Mouse (Mus musculus) forebrain, embryonic 16.5 days (tissue): ENCODE measurements around the gene Brd4. TPM values are rescaled to one million over a fixed set of nuclear protein-coding genes. Genes with fewer than 3 reads are reported as not detected.

Experiments used
- ATAC-seq: fragments of 200-750 bp; cut with Nextera tagmentation; 2 replicates; pipeline ENCODE4 v1.8.0; 2017; ENCODE audit warnings: mild to moderate bottlenecking, moderate library complexity
- H3K27ac ChIP-seq: fragments of 300-500 bp; sonication (generic); 2 replicates; pipeline ENCODE4 v1.5.1; 2014; ENCODE audit warnings: low read length, control low read depth
- H3K27me3 ChIP-seq: fragments of 300-500 bp; sonication (generic); replicated peaks from 2 replicates; pipeline ENCODE4 v1.6.1; 2014; ENCODE audit warnings: low read length; ENCODE audit not compliant: control insufficient read depth, insufficient read depth
- H3K36me3 ChIP-seq: fragments of 300-500 bp; sonication (generic); 2 replicates; pipeline ENCODE4 v1.6.1; 2014; ENCODE audit not compliant: control insufficient read depth, insufficient read depth
- H3K4me1 ChIP-seq: fragments of 300-500 bp; sonication (generic); replicated peaks from 2 replicates; pipeline ENCODE4 v1.6.1; 2014; ENCODE audit warnings: low read length; ENCODE audit not compliant: control insufficient read depth, insufficient read depth
- H3K4me2 ChIP-seq: fragments of 300-500 bp; sonication (generic); 2 replicates; pipeline ENCODE4 v1.6.1; 2014; ENCODE audit warnings: mild to moderate bottlenecking, low read length, control low read depth
- H3K4me3 ChIP-seq: fragments of 300-500 bp; sonication (generic); replicated peaks from 2 replicates; pipeline ENCODE4 v1.5.1; 2014; ENCODE audit warnings: mild to moderate bottlenecking, low read length, control low read depth
- H3K9ac ChIP-seq: fragments of 300-500 bp; sonication (generic); replicated peaks from 2 replicates; pipeline ENCODE4 v1.6.1; 2014; ENCODE audit warnings: low read depth, low read length, control low read depth
- H3K9me3 ChIP-seq: fragments of 300-500 bp; sonication (generic); 2 replicates; pipeline ENCODE4 v1.6.1; 2016; ENCODE audit warnings: low read length; ENCODE audit not compliant: control insufficient read depth
- WGBS: fragments of 180-500 bp; shearing (Covaris S2); extraction: QIAGEN DNeasy Blood & Tissue Kit; methylation state at CpG from one replicate; pipeline ENCODE4 v1.1.7; 2014; 5-methylcytosine and 5-hydroxymethylcytosine counted together
- polyA plus RNA-seq: library from polyadenylated mRNA; unstranded; fragments of >200 nt; fragmentation: Nextera tagmentation; extraction: Ambion mirVana; gene quantifications from 2 replicates; pipeline ENCODE4 v1.2.1, GENCODE M21; 2015

Brd4 gene
- polyA plus RNA-seq, 1 experiment from 2014 or later: 82.2 TPM

DNA sequence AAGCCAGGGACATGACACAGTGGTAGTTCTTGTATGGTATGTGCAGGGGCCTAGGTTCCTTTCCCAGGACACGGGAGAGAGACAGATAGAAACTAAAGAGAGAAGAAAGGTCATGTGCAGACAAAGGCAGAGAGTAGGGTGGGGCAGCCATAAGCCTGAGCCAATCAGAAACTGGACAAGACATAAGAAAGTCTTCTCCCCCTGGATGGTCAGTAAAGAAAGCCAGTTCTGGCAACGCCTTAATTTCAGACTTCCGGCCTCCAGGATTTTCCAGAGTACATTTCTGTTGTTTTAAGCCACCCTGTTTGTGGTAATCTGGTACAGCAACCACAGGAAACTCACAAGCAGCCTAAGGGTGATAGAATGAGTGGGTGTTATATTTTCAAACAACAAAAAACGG, 123.6 kb downstream of the Brd4 start:
- H3K9ac ChIP-seq: no peak overlapping the region
- no peaks in the 10 kb centered on the region for H3K36me3 ChIP-seq
- H3K27me3 ChIP-seq: no peaks in the 10 kb centered on the region
- no peaks in the 10 kb centered on the region for H3K9me3 ChIP-seq
- H3K4me2 ChIP-seq: no peak overlapping the region
- H3K27ac ChIP-seq: no peak overlapping the region
- no peak for ATAC-seq
- WGBS: 84% methylated on average over 4 of the region's 4 CpGs
- H3K4me1 ChIP-seq: peaks cover 22% of the 10 kb centered on the region
- no peak overlapping the region for H3K4me3 ChIP-seq

GRCm38 (mm10) chr17:32158841-32159240, 125.7 kb downstream of the Brd4 start:
- 89% methylated on average over 13 of the region's 13 CpGs for WGBS
- H3K27ac ChIP-seq: no peak overlapping the region
- no peaks in the 10 kb centered on the region for H3K27me3 ChIP-seq
- H3K9me3 ChIP-seq: no peaks in the 10 kb centered on the region
- peaks cover 12% of the 10 kb centered on the region for H3K4me1 ChIP-seq
- no peak overlapping the region for H3K4me2 ChIP-seq
- no peak for ATAC-seq
- no peak overlapping the region for H3K4me3 ChIP-seq
- H3K9ac ChIP-seq: no peak overlapping the region
- no peaks in the 10 kb centered on the region for H3K36me3 ChIP-seq

- Histone ChIP-seq H3K27me3 (no peaks in the 10 kb centered on the region), H3K9ac (no peak overlapping the region), H3K9me3 (no peaks in the 10 kb centered on the region), H3K4me1 (peaks cover 5% of the 10 kb centered on the region; the same call in 1 of the 2 replicates), H3K27ac (no peak overlapping the region), H3K4me2 (no peak overlapping the region), H3K36me3 (no peaks in the 10 kb centered on the region), H3K4me3 (no peak overlapping the region)
- WGBS: 79% methylated on average over 8 of the region's 8 CpGs
- no peak for ATAC-seq
Measured at GRCm38 (mm10) chr17:32146718-32147117, 137.8 kb downstream of the Brd4 start.

Other genes with a start within 250 kb of the Brd4 start
- 42.0 and 42.7 TPM in 2 replicates for gene Rrp1b, start 248.6 kb downstream of the Brd4 start, polyA plus RNA-seq
- 0.84 and 0.93 TPM in 2 replicates for gene Hsf2bp, start 248.4 kb downstream of the Brd4 start, polyA plus RNA-seq
- 5.5 TPM in 2 replicates for gene Notch3, start 117.9 kb downstream of the Brd4 start, polyA plus RNA-seq
- 0.20 TPM in 1 of 2 replicates, not detected in the other for gene Ephx3, start 95.2 kb downstream of the Brd4 start, polyA plus RNA-seq
- gene Akap8, start 36.5 kb upstream of the Brd4 start, polyA plus RNA-seq: 112 and 123 TPM in 2 replicates
- gene Akap8l, start 65.9 kb upstream of the Brd4 start, polyA plus RNA-seq: 132 and 164 TPM in 2 replicates
- gene Wiz, start 104.7 kb upstream of the Brd4 start, polyA plus RNA-seq: 35.7 and 39.1 TPM in 2 replicates
- gene Rasal3, start 118.9 kb upstream of the Brd4 start, polyA plus RNA-seq: 0.57 and 0.73 TPM in 2 replicates
- not detected in 2 replicates for gene Pglyrp2, start 139.4 kb upstream of the Brd4 start, polyA plus RNA-seq
- 0.28 and 0.40 TPM in 2 replicates for gene Cyp4f39, start 168.0 kb upstream of the Brd4 start, polyA plus RNA-seq
- gene Cyp4f17, start 221.3 kb upstream of the Brd4 start, polyA plus RNA-seq: 6.7 and 8.9 TPM in 2 replicates